Mouse (Mus musculus) stomach, postnatal 0 days (tissue): ENCODE measurements around the gene Mdm4. TPM values are rescaled to one million over a fixed set of nuclear protein-coding genes. Genes with fewer than 3 reads are reported as not detected.

ENCODE experiments used
- ATAC-seq: fragments of 200-750 bp; cut with Nextera tagmentation; 2 replicates; pipeline ENCODE4 v1.8.0; 2017; ENCODE audit not compliant: low FRiP score, low TSS enrichment
- DNase-seq: peaks from one replicate; pipeline ENCODE4 v3.0.0-alpha.2; 2016; ENCODE audit warnings: low spot score
- H3K27ac ChIP-seq: fragments of 300-500 bp; sonication (generic); replicated peaks from 2 replicates; pipeline ENCODE4 v1.5.1; 2014; ENCODE audit warnings: mild to moderate bottlenecking, control low read depth
- H3K27me3 ChIP-seq: fragments of 300-500 bp; sonication (generic); 2 replicates; pipeline ENCODE4 v1.6.1; 2014; ENCODE audit warnings: low read length; ENCODE audit not compliant: control insufficient read depth, insufficient read depth
- H3K36me3 ChIP-seq: fragments of 300-500 bp; sonication (generic); 2 replicates; pipeline ENCODE4 v1.6.1; 2014; ENCODE audit warnings: low read length, mixed read lengths; ENCODE audit not compliant: control insufficient read depth, insufficient read depth
- H3K4me1 ChIP-seq: fragments of 300-500 bp; sonication (generic); replicated peaks from 2 replicates; pipeline ENCODE4 v1.6.1; 2014; ENCODE audit warnings: antibody characterized with exemption; ENCODE audit not compliant: control insufficient read depth, insufficient read depth
- H3K4me2 ChIP-seq: fragments of 300-500 bp; sonication (generic); replicated peaks from 2 replicates; pipeline ENCODE4 v1.6.1; 2014; ENCODE audit warnings: low read depth, mild to moderate bottlenecking, control low read depth, moderate library complexity
- H3K4me3 ChIP-seq: fragments of 300-500 bp; sonication (generic); 2 replicates; pipeline ENCODE4 v1.5.1; 2014; ENCODE audit warnings: low read depth, low read length, control low read depth
- H3K9ac ChIP-seq: fragments of 300-500 bp; sonication (generic); 2 replicates; pipeline ENCODE4 v1.6.1; 2014; ENCODE audit warnings: mild to moderate bottlenecking, low read length, control low read depth, mixed read lengths
- H3K9me3 ChIP-seq: fragments of 300-500 bp; sonication (generic); 2 replicates; pipeline ENCODE4 v1.6.1; 2016; ENCODE audit warnings: low read length; ENCODE audit not compliant: control insufficient read depth
- CTCF ChIP-seq: IDR thresholded peaks from 2 replicates; pipeline ENCODE4 v1.5.1; 2016; ENCODE audit warnings: antibody characterized with exemption, low read depth, mild to moderate bottlenecking, moderate library complexity
- EP300 ChIP-seq: optimal IDR thresholded peaks from 2 replicates; pipeline ENCODE3; 2016; ENCODE audit warnings: antibody characterized with exemption
- WGBS: fragments of 180-500 bp; shearing (Covaris S2); extraction: QIAGEN DNeasy Blood & Tissue Kit; methylation state at CpG from one replicate; pipeline ENCODE4 v1.1.7; 2014; 5-methylcytosine and 5-hydroxymethylcytosine counted together
- polyA plus RNA-seq: library from polyadenylated mRNA; unstranded; fragments of >200 nt; fragmentation: Nextera tagmentation; extraction: Ambion mirVana; gene quantifications from 2 replicates; pipeline ENCODE4 v1.2.1, GENCODE M21; 2015

The Mdm4 gene
- polyA plus RNA-seq, 1 experiment from 2014 or later: 11.3 TPM

GRCm38 (mm10) chr1:133076681-133077514 lies 46.5 kb upstream of the Mdm4 start:
- ATAC-seq (peak; percentile 91), DNase-seq (peak; percentile 79)
- H3K9me3 ChIP-seq: no peaks in the 10 kb centered on the region
- H3K27ac ChIP-seq: peak overlapping the region; percentile 88
- no peak overlapping the region; the same call in 1 of the 2 replicates for H3K9ac ChIP-seq
- no peak overlapping the region for H3K4me3 ChIP-seq
- H3K4me2 ChIP-seq: peak overlapping the region; percentile 8; the same call in 1 of the 2 replicates
- TF ChIP-seq EP300: no peak
- no peak for TF ChIP-seq CTCF
- H3K27me3 ChIP-seq: no peaks in the 10 kb centered on the region
- peaks cover 4% of the 10 kb centered on the region; the same call in 1 of the 2 replicates for H3K36me3 ChIP-seq
- WGBS: 27% methylated on average over 20 of the region's 20 CpGs
- 0 out of 2 replicates have a peak, but pooled peaks cover 4% of the 10 kb centered on the region for H3K4me1 ChIP-seq

GRCm38 (mm10) chr1:133075651-133076400 lies 45.5 kb upstream of the Mdm4 start:
- Histone ChIP-seq H3K9ac (no peak overlapping the region), H3K9me3 (no peaks in the 10 kb centered on the region), H3K27ac (no peak overlapping the region), H3K4me2 (no peak overlapping the region), H3K4me3 (no peak overlapping the region), H3K27me3 (no peaks in the 10 kb centered on the region), H3K36me3 (peaks cover 4% of the 10 kb centered on the region; the same call in 1 of the 2 replicates), H3K4me1 (peaks cover 4% of the 10 kb centered on the region; the same call in 1 of the 2 replicates)
- DNase-seq (no peak), ATAC-seq (no peak)
- no peak for TF ChIP-seq EP300
- TF ChIP-seq CTCF: no peak
- 84% methylated on average over 6 of the region's 6 CpGs for WGBS

GRCm38 (mm10) chr1:133074541-133074940 lies 44.2 kb upstream of the Mdm4 start:
- DNase-seq (no peak), ATAC-seq (no peak)
- no peaks in the 10 kb centered on the region for H3K27me3 ChIP-seq
- no peak overlapping the region for H3K4me3 ChIP-seq
- H3K9me3 ChIP-seq: no peaks in the 10 kb centered on the region
- WGBS: 98% methylated on average over 13 of the region's 13 CpGs
- H3K4me1 ChIP-seq: peaks cover 8% of the 10 kb centered on the region
- no peak overlapping the region for H3K27ac ChIP-seq
- peaks cover 4% of the 10 kb centered on the region; the same call in 1 of the 2 replicates for H3K36me3 ChIP-seq
- no peak for TF ChIP-seq CTCF
- no peak for TF ChIP-seq EP300
- H3K9ac ChIP-seq: no peak overlapping the region
- no peak overlapping the region for H3K4me2 ChIP-seq

GRCm38 (mm10) chr1:133073327-133073856 lies 43.0 kb upstream of the Mdm4 start:
- Histone ChIP-seq H3K9ac (no peak overlapping the region), H3K27ac (peak overlapping the region; percentile 58), H3K4me3 (no peak overlapping the region), H3K4me1 (peaks cover 10% of the 10 kb centered on the region), H3K9me3 (no peaks in the 10 kb centered on the region), H3K36me3 (peaks cover 4% of the 10 kb centered on the region), H3K27me3 (no peaks in the 10 kb centered on the region), H3K4me2 (no peak overlapping the region)
- no peak for TF ChIP-seq EP300
- no peak for TF ChIP-seq CTCF
- no peak for DNase-seq
- no peak for ATAC-seq
- 75% methylated on average over 9 of the region's 9 CpGs for whole genome bisulfite sequencing

GRCm38 (mm10) chr1:133071666-133072381 lies 41.5 kb upstream of the Mdm4 start:
- Histone ChIP-seq H3K9me3 (no peaks in the 10 kb centered on the region), H3K4me2 (no peak overlapping the region), H3K4me1 (peaks cover 6% of the 10 kb centered on the region), H3K4me3 (no peak overlapping the region), H3K27me3 (no peaks in the 10 kb centered on the region), H3K36me3 (peaks cover 11% of the 10 kb centered on the region), H3K9ac (no peak overlapping the region), H3K27ac (peak overlapping the region; percentile 71)
- WGBS: 53% methylated on average over 16 of the region's 16 CpGs
- DNase-seq (no peak), ATAC-seq (no peak; the same call in 1 of the 2 replicates)
- TF ChIP-seq EP300: no peak
- TF ChIP-seq CTCF: no peak
